Mouse (Mus musculus) limb, embryonic 10.5 days (tissue): ENCODE measurements at regions not wholly inside any gene's neighbourhood (a gene's known extent, or its start where the extent isn't known, plus 50 kb on each side); places are given as distances from the start of the nearest gene placed in this dataset.

Source experiments
- DNase-seq: peaks from one replicate; pipeline ENCODE4 v3.0.0-alpha.2; 2017; ENCODE audit warnings: low spot score
- H3K27ac ChIP-seq: fragments of 300-500 bp; sonication (generic); 2 replicates; pipeline ENCODE4 v1.5.1; 2016; ENCODE audit warnings: mild to moderate bottlenecking
- H3K27me3 ChIP-seq: fragments of 300-500 bp; sonication (generic); 2 replicates; pipeline ENCODE4 v1.6.1; 2016; ENCODE audit warnings: low read depth, mild to moderate bottlenecking; ENCODE audit not compliant: poor library complexity, severe bottlenecking
- H3K36me3 ChIP-seq: fragments of 300-500 bp; sonication (generic); 2 replicates; pipeline ENCODE4 v1.6.1; 2016; ENCODE audit warnings: mild to moderate bottlenecking, moderate library complexity
- H3K4me1 ChIP-seq: fragments of 300-500 bp; sonication (generic); 2 replicates; pipeline ENCODE4 v1.6.1; 2016
- H3K4me3 ChIP-seq: fragments of 300-500 bp; sonication (generic); 2 replicates; pipeline ENCODE4 v1.5.1; 2016; ENCODE audit warnings: mild to moderate bottlenecking, moderate library complexity
- H3K9me3 ChIP-seq: fragments of 300-500 bp; sonication (generic); replicated peaks from 2 replicates; pipeline ENCODE4 v1.6.1; 2016; ENCODE audit warnings: mild to moderate bottlenecking
- WGBS: fragments of 180-500 bp; shearing (Covaris S2); methylation state at CpG from one replicate; pipeline ENCODE4 v1.1.7; 2016; 5-methylcytosine and 5-hydroxymethylcytosine counted together

- Histone ChIP-seq H3K36me3 (no peaks in the 10 kb centered on the region), H3K4me3 (no peak overlapping the region), H3K4me1 (no peaks in the 10 kb centered on the region), H3K27ac (no peak overlapping the region), H3K27me3 (no peaks in the 10 kb centered on the region), H3K9me3 (no peaks in the 10 kb centered on the region)
- 80% methylated on average over 5 of the region's 5 CpGs for WGBS
- no peak for DNase-seq
These were observed 403.9 kb downstream of the Cenpc1 start for GRCm38 (mm10) chr5:85661487-85661886.

- 80% methylated on average over 2 of the region's 2 CpGs for WGBS
- Histone ChIP-seq H3K27ac (no peak overlapping the region), H3K36me3 (no peaks in the 10 kb centered on the region), H3K4me3 (no peak overlapping the region), H3K27me3 (no peaks in the 10 kb centered on the region), H3K4me1 (no peaks in the 10 kb centered on the region), H3K9me3 (no peaks in the 10 kb centered on the region)
- no peak for DNase-seq
These were observed 444.3 kb downstream of the Cenpc1 start for GRCm38 (mm10) chr5:85621078-85621477.

DNA sequence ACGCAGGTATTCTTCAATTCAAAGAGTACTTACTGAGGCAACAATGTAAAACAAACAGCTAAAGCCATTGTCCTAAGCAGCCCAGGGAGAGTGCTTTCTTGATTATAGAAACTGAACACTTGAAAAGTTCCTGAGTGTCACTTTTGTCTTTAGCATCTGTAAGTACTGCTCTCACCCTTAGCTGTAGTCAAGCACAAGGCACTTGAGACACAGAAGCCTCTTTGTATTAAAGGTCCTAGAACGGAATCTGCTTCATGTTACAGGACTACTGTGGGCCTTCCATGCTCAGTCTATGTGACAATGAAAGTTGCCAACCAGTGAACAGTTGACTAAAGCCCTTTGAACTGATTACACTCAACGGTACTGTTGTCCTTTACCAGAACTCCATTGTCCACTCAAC, 450.6 kb downstream of the Cenpc1 start:
- Histone ChIP-seq H3K9me3 (no peaks in the 10 kb centered on the region), H3K27ac (no peak overlapping the region), H3K36me3 (no peaks in the 10 kb centered on the region), H3K4me3 (no peak overlapping the region), H3K27me3 (no peaks in the 10 kb centered on the region), H3K4me1 (no peaks in the 10 kb centered on the region)
- no peak for DNase-seq
- 91% methylated on average over 3 of the region's 3 CpGs for WGBS

DNA sequence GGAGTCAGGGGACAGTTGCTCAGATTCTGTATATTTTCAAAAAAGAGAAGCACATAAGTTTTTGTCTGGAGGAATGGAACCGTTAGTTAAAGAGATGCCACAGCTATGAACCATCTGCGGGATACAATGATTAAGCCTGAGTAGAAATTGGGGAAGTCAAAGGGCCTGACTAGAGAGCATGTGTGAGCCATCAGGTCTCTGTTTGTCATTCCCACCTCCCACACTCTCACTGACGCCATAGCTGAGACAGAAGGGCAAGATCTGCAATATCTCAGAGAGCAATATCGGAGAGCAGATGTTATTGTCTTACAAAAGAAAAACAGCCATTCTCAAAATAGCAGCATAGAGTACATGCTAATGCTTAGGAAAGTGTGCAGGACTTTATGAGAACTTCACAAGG, 452.8 kb downstream of the Cenpc1 start:
- Histone ChIP-seq H3K36me3 (no peaks in the 10 kb centered on the region), H3K27ac (no peak overlapping the region), H3K4me1 (no peaks in the 10 kb centered on the region), H3K27me3 (no peaks in the 10 kb centered on the region), H3K4me3 (no peak overlapping the region), H3K9me3 (no peaks in the 10 kb centered on the region)
- WGBS, result 90% methylated on average over 4 of the region's 4 CpGs
- no peak for DNase-seq

DNA sequence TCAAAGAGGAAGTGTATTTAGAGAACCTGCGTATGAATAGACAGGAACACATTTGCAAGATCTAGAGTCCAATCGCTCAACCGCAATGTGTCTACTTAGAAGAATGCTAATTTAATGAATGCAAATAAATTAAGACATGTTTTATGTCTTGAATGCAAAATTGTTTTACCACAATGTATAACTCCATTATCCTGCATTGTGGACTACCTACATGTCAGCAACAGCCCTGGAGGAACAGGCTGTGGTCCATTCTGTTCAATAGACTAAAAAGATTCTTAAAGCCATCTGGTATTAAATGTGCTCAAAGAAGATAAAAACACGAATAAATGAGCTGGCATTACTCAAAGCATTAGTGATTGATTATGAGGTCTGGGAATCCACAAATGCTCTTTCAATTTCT, 456.3 kb downstream of the Cenpc1 start:
- DNase-seq, result no peak
- H3K4me3 ChIP-seq, result no peak overlapping the region
- WGBS, result 88% methylated on average over 4 of the region's 4 CpGs
- no peak overlapping the region for H3K27ac ChIP-seq
- H3K36me3 ChIP-seq, result no peaks in the 10 kb centered on the region
- H3K27me3 ChIP-seq, result no peaks in the 10 kb centered on the region
- no peaks in the 10 kb centered on the region for H3K9me3 ChIP-seq
- no peaks in the 10 kb centered on the region for H3K4me1 ChIP-seq

DNA sequence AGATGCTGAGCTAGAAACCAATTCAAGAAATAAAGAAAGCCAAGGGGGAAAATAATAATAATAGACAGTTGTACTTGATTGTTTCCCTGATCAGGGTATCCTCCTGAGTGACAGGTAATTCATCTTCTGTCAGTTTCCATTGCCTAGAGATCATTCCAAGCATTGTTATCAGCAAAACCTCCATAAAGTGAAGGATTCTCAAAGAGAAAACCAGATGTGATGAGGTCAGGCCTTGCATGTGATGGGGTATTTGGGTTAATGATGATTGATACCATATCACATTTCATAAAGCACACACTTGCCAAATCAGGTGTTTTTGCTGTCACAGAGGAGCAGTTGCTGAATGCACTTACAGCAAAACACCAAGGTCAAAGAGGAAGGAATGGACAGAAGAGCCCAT, 467.2 kb downstream of the Cenpc1 start:
- Histone ChIP-seq H3K9me3 (no peaks in the 10 kb centered on the region), H3K27me3 (no peaks in the 10 kb centered on the region), H3K4me1 (no peaks in the 10 kb centered on the region), H3K27ac (no peak overlapping the region), H3K4me3 (no peak overlapping the region), H3K36me3 (no peaks in the 10 kb centered on the region)
- DNase-seq, result no peak

DNA sequence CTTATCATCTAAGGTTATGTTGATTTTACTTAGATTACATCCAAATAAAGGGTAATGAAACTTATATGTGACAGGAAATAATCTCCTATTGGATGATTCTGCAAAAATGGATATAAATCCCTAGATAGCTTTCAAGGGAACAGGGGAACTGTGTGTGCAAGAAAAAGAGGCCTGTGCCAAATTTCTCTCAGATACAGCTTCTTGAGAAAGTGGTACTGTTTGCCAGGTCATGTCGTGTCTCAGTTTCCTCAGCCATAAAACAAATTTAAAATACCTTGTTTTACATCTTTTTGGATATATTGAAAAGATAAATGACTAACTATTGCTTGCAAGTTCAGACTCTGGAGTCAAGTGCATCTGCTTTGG, 470.3 kb downstream of the Cenpc1 start:
- Histone ChIP-seq H3K36me3 (no peaks in the 10 kb centered on the region), H3K4me3 (no peak overlapping the region), H3K27ac (no peak overlapping the region), H3K9me3 (no peaks in the 10 kb centered on the region), H3K27me3 (no peaks in the 10 kb centered on the region), H3K4me1 (no peaks in the 10 kb centered on the region)
- no peak for DNase-seq
- WGBS, result 66% methylated on average over 1 of the region's 1 CpGs

DNA sequence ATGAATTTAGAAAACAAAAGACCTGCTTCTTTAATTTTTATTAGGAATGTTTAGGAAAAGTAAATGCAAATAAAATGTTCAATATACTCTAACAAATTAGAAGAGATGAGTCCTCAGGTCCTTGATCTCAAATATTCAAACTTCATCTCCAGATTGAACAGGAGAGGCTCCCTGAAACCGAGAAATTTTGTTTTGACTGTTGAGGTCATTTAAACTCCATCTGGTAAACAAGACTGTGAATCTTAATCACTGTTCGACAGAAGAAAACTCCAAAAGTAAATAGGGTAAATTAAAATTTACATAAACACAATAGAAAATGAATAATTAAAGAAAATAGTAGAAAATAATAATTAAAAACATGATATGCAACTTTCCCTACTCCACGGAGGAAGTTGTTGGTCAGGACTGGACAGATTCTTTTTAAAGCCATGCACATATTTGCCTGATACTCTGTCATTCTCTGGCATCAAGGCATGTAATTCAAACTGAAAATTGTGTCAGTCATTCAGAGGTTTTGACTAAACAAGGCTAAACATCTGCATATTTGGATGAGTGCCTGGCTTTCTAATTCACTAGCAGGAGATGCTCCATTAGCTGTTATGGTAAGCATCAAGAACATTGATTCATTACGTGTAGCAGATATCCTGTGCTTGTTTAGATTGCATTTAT, 470.8 kb downstream of the Cenpc1 start:
- no peak overlapping the region for H3K27ac ChIP-seq
- no peaks in the 10 kb centered on the region for H3K9me3 ChIP-seq
- WGBS, result 87% methylated on average over 4 of the region's 4 CpGs
- no peaks in the 10 kb centered on the region for H3K36me3 ChIP-seq
- DNase-seq, result no peak
- no peak overlapping the region for H3K4me3 ChIP-seq
- no peaks in the 10 kb centered on the region for H3K4me1 ChIP-seq
- H3K27me3 ChIP-seq, result no peaks in the 10 kb centered on the region

DNA sequence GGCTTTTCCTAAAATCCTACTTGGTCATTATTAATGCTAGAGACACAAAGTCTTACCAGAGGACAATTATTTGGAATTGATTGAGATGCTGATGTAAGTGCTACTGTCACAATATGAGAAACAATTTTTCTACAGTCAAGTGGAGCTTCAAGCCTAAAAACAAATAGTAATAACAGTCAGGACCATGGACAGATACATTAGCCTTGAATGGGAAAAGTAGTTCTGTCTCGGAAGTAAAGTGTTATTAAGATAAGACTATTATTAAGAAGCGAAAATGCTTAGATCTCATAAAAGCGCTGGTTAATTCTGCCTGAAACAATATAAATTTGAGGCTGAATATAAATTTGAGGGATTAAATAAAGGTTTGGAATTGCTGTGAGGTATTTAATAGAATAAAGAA, 473.1 kb downstream of the Cenpc1 start:
- no peak for DNase-seq
- H3K27ac ChIP-seq, result no peak overlapping the region
- H3K36me3 ChIP-seq, result no peaks in the 10 kb centered on the region
- H3K4me3 ChIP-seq, result no peak overlapping the region
- no peaks in the 10 kb centered on the region for H3K9me3 ChIP-seq
- no peaks in the 10 kb centered on the region for H3K27me3 ChIP-seq
- WGBS, result 73% methylated on average over 3 of the region's 3 CpGs
- H3K4me1 ChIP-seq, result no peaks in the 10 kb centered on the region

DNA sequence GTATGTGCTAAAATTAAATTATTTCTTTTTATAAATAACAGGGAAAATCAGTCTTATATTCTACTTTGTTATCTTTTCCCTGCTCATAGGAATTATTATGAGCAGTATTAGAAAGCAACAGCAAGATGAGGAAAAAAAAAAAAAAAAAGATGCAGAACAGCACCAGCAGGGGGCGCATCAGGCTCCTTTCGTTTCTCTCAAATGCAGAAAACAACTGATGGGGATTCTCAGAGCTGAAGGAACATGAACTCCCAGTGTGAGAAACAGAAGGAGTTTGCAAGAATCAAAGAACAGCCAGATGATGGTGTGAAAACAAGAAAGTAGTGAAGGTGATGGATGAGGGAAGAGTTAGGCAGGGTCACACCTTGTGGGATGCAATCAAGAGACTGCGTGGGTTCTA, 478.7 kb downstream of the Cenpc1 start:
- 24% methylated on average over 3 of the region's 3 CpGs for WGBS
- DNase-seq, result peak; percentile 38
- H3K27ac ChIP-seq, result no peak overlapping the region
- H3K4me3 ChIP-seq, result no peak overlapping the region
- no peaks in the 10 kb centered on the region for H3K4me1 ChIP-seq
- H3K36me3 ChIP-seq, result no peaks in the 10 kb centered on the region
- no peaks in the 10 kb centered on the region for H3K27me3 ChIP-seq
- H3K9me3 ChIP-seq, result no peaks in the 10 kb centered on the region

DNA sequence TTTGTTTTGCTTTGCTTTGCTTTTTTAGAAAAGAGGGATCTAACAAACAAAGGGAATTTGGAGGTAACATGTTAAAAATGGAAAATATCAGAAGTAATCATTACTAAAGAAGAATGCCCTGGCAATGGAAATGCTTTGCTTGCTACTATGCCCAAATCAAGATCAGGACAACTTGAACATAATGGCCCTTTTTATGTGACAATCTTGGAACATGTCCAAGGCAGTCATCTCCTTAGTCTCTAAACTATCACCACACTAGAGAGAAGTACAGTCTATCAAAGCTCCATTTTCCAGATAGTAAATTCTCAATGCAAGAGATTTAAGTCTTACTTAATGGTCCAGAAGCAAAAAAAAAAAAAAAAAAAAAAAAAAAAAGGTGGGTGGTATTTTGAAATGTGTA, 492.9 kb downstream of the Cenpc1 start:
- H3K27ac ChIP-seq, result no peak overlapping the region
- no peaks in the 10 kb centered on the region for H3K9me3 ChIP-seq
- no peak overlapping the region for H3K4me3 ChIP-seq
- no peaks in the 10 kb centered on the region for H3K4me1 ChIP-seq
- DNase-seq, result no peak
- H3K36me3 ChIP-seq, result no peaks in the 10 kb centered on the region
- H3K27me3 ChIP-seq, result no peaks in the 10 kb centered on the region

DNA sequence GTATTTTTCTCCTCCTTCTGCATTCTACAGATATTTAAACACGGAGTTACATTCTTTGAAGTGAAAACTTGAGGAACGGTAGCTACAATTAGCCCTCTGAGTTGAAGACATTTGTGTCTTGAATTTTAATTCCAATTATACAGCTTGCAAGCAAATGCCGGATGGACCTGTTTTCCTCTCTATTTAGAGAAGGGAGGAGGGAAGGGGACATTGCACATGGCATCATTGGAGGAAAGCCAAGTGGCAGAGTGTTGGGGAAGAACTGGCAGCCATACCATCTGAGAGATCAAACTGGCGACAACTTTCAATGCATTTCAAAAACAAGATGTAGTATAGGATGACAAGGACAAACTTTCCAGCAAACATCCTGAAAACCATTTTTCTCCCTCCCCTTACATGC, 493.4 kb downstream of the Cenpc1 start:
- H3K27ac ChIP-seq, result no peak overlapping the region
- H3K4me3 ChIP-seq, result no peak overlapping the region
- H3K9me3 ChIP-seq, result no peaks in the 10 kb centered on the region
- 89% methylated on average over 4 of the region's 4 CpGs for WGBS
- DNase-seq, result no peak
- no peaks in the 10 kb centered on the region for H3K36me3 ChIP-seq
- no peaks in the 10 kb centered on the region for H3K4me1 ChIP-seq
- H3K27me3 ChIP-seq, result no peaks in the 10 kb centered on the region

- Histone ChIP-seq H3K4me3 (no peak overlapping the region), H3K27me3 (no peaks in the 10 kb centered on the region), H3K4me1 (no peaks in the 10 kb centered on the region), H3K27ac (no peak overlapping the region), H3K36me3 (no peaks in the 10 kb centered on the region), H3K9me3 (no peaks in the 10 kb centered on the region)
- 91% methylated on average over 3 of the region's 3 CpGs for WGBS
- no peak for DNase-seq
These were observed 494.0 kb downstream of the Cenpc1 start for GRCm38 (mm10) chr5:85571381-85571780.

- no peak for DNase-seq
- Histone ChIP-seq H3K27me3 (no peaks in the 10 kb centered on the region), H3K4me3 (no peak overlapping the region), H3K27ac (no peak overlapping the region), H3K4me1 (no peaks in the 10 kb centered on the region), H3K9me3 (no peaks in the 10 kb centered on the region), H3K36me3 (no peaks in the 10 kb centered on the region)
- WGBS, result 92% methylated on average over 1 of the region's 1 CpGs
These were observed 529.1 kb downstream of the Cenpc1 start for GRCm38 (mm10) chr5:85536329-85536728.
